Mouse (Mus musculus): Measurements from ENCODE around the gene Gal3st2b. TPM values are rescaled to one million over a fixed set of nuclear protein-coding genes. Genes with fewer than 3 reads are reported as not detected.
"Not testable (repeated sequence)": the region's sequence is repeated elsewhere in the genome, so short reads cannot be mapped to it uniquely, and the experiment has no call there.

Gene Gal3st2b
- total RNA-seq, 2 experiments from 2014 or later = not detected

- DNase-seq (ENCODE audit: low spot score in 2 of 2) = not testable (repeated sequence)
Measured at GRCm38 (mm10) chr1:93978287-93978686, 60.2 kb downstream of the Gal3st2b start.

GRCm38 (mm10) chr1:93980932-93981331 lies 62.8 kb downstream of the Gal3st2b start:
- DNase-seq (ENCODE audit: low spot score in 2 of 2) = not testable (repeated sequence)

GRCm38 (mm10) chr1:93986167-93986566 lies 68.1 kb downstream of the Gal3st2b start:
- no peak for DNase-seq (ENCODE audit: low spot score in 2 of 2)

- DNase-seq (ENCODE audit: low spot score in 2 of 2) = peak in 1 of 2 experiments; percentile 9
Measured at GRCm38 (mm10) chr1:93988786-93989185, 70.7 kb downstream of the Gal3st2b start.

GRCm38 (mm10) chr1:93990209-93990608 lies 72.1 kb downstream of the Gal3st2b start, which contains the start of gene Gal3st2c:
Gene Gal3st2c (plus strand): TSS chr1:93990509.
- DNase-seq (ENCODE audit: low spot score in 2 of 2) = not testable (repeated sequence)

GRCm38 (mm10) chr1:93991068-93991467 lies 73.0 kb downstream of the Gal3st2b start:
- DNase-seq (ENCODE audit: low spot score in 2 of 2) = not testable (repeated sequence)

GRCm38 (mm10) chr1:93991491-93991890 lies 73.4 kb downstream of the Gal3st2b start:
- not testable (repeated sequence) for DNase-seq (ENCODE audit: low spot score in 2 of 2)

Other genes starting within 250 kb of the Gal3st2b start
- gene Bok, start 232.7 kb upstream of the Gal3st2b start, total RNA-seq (2021) = 10 to 100 TPM in 1 of 2 experiments, 1 to 10 TPM in 1; 7.6 to 13.1 TPM
- gene Atg4b, start 166.8 kb upstream of the Gal3st2b start, total RNA-seq (2021) = 10 to 100 TPM; 82.7 to 85.3 TPM
- 10 to 100 TPM; 46.3 to 52.4 TPM for gene Thap4, start 163.4 kb upstream of the Gal3st2b start, total RNA-seq (2021)
- gene Dtymk, start 116.4 kb upstream of the Gal3st2b start, total RNA-seq (2021) = 10 to 100 TPM; 54.6 to 57.5 TPM
- gene Ing5, start 114.3 kb upstream of the Gal3st2b start, total RNA-seq (2021) = 10 to 100 TPM; 16.4 to 16.9 TPM
- 10 to 100 TPM; 50.8 to 68.1 TPM for gene D2hgdh, start 93.4 kb upstream of the Gal3st2b start, total RNA-seq (2021)
- gene Gal3st2, start 57.0 kb upstream of the Gal3st2b start, total RNA-seq (2021) = not detected
- gene Gal3st2c, start 72.2 kb downstream of the Gal3st2b start, total RNA-seq (2021) = under 1 TPM; 0.10 to 0.17 TPM
- gene Neu4, start 102.1 kb downstream of the Gal3st2b start, total RNA-seq (2021) = not detected
- under 1 TPM in 1 of 2 experiments, not detected in 1; 0.26 TPM for gene Pdcd1, start 134.2 kb downstream of the Gal3st2b start, total RNA-seq (2021)